Mouse (Mus musculus): ENCODE measurements around the gene Ttll9.

GRCm38 (mm10) chr2:152931456-152932160 lies 30.7 kb upstream of the Ttll9 start:
- no peak for TF ChIP-seq CTCF (IDR thresholded peaks at IDR 0.05; ENCODE audit: low read depth)
- no peak for TF ChIP-seq EP300 (IDR thresholded peaks at IDR 0.05; ENCODE audit: low read depth)

Data from liver, embryonic 14.5 days (tissue).